Mouse (Mus musculus): ENCODE measurements at regions not wholly inside any gene's neighbourhood (a gene's known extent, or its start where the extent isn't known, plus 50 kb on each side); places are given as distances from the start of the nearest gene placed in this dataset.
A peak's percentile ranks its signal among the peaks of the same experiment; 100 is the strongest.

- DNase-seq (ENCODE audit: low read depth, low spot score), result no peak
These were observed 60.4 kb downstream of the Dact1 start for GRCm38 (mm10) chr12:71370091-71370490.

GRCm38 (mm10) chr12:71371948-71372347, 62.3 kb downstream of the Dact1 start:
- DNase-seq (ENCODE audit: low read depth, low spot score), result no peak

GRCm38 (mm10) chr12:71373633-71374032, 63.9 kb downstream of the Dact1 start:
- no peak for DNase-seq (ENCODE audit: low read depth, low spot score)

GRCm38 (mm10) chr12:71376446-71376845, 66.8 kb downstream of the Dact1 start:
- peak; percentile 54 for DNase-seq (ENCODE audit: low read depth, low spot score)

GRCm38 (mm10) chr12:71376966-71377365, 67.3 kb downstream of the Dact1 start:
- peak; percentile 75 for DNase-seq (ENCODE audit: low read depth, low spot score)

GRCm38 (mm10) chr12:71379626-71380423, 70.1 kb downstream of the Dact1 start:
- DNase-seq (ENCODE audit: low read depth, low spot score), result no peak

- DNase-seq (ENCODE audit: low read depth, low spot score), result no peak
These were observed 70.7 kb downstream of the Dact1 start for GRCm38 (mm10) chr12:71380424-71380761.

GRCm38 (mm10) chr12:71386251-71386650, 76.6 kb downstream of the Dact1 start:
- no peak for DNase-seq (ENCODE audit: low read depth, low spot score)

- peak; percentile 52 for DNase-seq (ENCODE audit: low read depth, low spot score)
These were observed 81.8 kb downstream of the Dact1 start for GRCm38 (mm10) chr12:71391481-71391880.

- no peak for DNase-seq (ENCODE audit: low read depth, low spot score)
These were observed 84.1 kb downstream of the Dact1 start for GRCm38 (mm10) chr12:71393752-71394151.

GRCm38 (mm10) chr12:71397456-71397855, 87.8 kb downstream of the Dact1 start:
- peak; percentile 63 for DNase-seq (ENCODE audit: low read depth, low spot score)

GRCm38 (mm10) chr12:71398701-71399100, 89.0 kb downstream of the Dact1 start:
- peak; percentile 88 for DNase-seq (ENCODE audit: low read depth, low spot score)

- DNase-seq (ENCODE audit: low read depth, low spot score), result no peak
These were observed 90.5 kb downstream of the Dact1 start for GRCm38 (mm10) chr12:71400201-71400600.

GRCm38 (mm10) chr12:71401621-71402416, 92.1 kb downstream of the Dact1 start:
- DNase-seq (ENCODE audit: low read depth, low spot score), result no peak

GRCm38 (mm10) chr12:71407294-71407693, 97.6 kb downstream of the Dact1 start:
- DNase-seq (ENCODE audit: low read depth, low spot score), result no peak

- DNase-seq (ENCODE audit: low read depth, low spot score), result no peak
These were observed 98.8 kb downstream of the Dact1 start for GRCm38 (mm10) chr12:71408396-71409050.

- no peak for DNase-seq (ENCODE audit: low read depth, low spot score)
These were observed 102.6 kb downstream of the Dact1 start for GRCm38 (mm10) chr12:71412331-71412730.

GRCm38 (mm10) chr12:71416968-71417367, 107.3 kb downstream of the Dact1 start:
- no peak for DNase-seq (ENCODE audit: low read depth, low spot score)

GRCm38 (mm10) chr12:71418186-71418585, 108.5 kb downstream of the Dact1 start:
- DNase-seq (ENCODE audit: low read depth, low spot score), result no peak

GRCm38 (mm10) chr12:71419161-71419560, 109.5 kb downstream of the Dact1 start:
- no peak for DNase-seq (ENCODE audit: low read depth, low spot score)

- no peak for DNase-seq (ENCODE audit: low read depth, low spot score)
These were observed 116.5 kb downstream of the Dact1 start for GRCm38 (mm10) chr12:71426023-71426719.

- no peak for DNase-seq (ENCODE audit: low read depth, low spot score)
These were observed 118.3 kb downstream of the Dact1 start for GRCm38 (mm10) chr12:71427974-71428373.

Data from brain, adult 2 months (tissue).